Mouse (Mus musculus): ENCODE data around the gene N4bp2l2. TPM values are rescaled to one million over a fixed set of nuclear protein-coding genes. Genes with fewer than 3 reads are reported as not detected.

Gene N4bp2l2
- polyA plus RNA-seq, 1 experiment from 2014 or later: 46.0 TPM

- ATAC-seq (ENCODE audit: insufficient number of reproducible peaks, insufficient read depth, low FRiP score, low TSS enrichment, low read depth): no peak
- no peaks in the 10 kb centered on the region for H3K27me3 ChIP-seq
- H3K4me3 ChIP-seq: no peak overlapping the region
- peaks cover 3% of the 10 kb centered on the region; the same call in 1 of the 2 replicates for H3K36me3 ChIP-seq
- no peak overlapping the region for H3K9ac ChIP-seq
- H3K4me2 ChIP-seq: no peak overlapping the region
- WGBS: 86% methylated on average over 11 of the region's 11 CpGs
- H3K4me1 ChIP-seq: peaks cover 8% of the 10 kb centered on the region
- H3K27ac ChIP-seq: no peak overlapping the region
- H3K9me3 ChIP-seq: no peaks in the 10 kb centered on the region
Observed at GRCm38 (mm10) chr5:150576832-150577231, 89.2 kb downstream of the N4bp2l2 start.

- WGBS: 67% methylated on average over 5 of the region's 5 CpGs
- no peak overlapping the region for H3K4me3 ChIP-seq
- no peak overlapping the region for H3K4me2 ChIP-seq
Observed at GRCm38 (mm10) chr5:150574885-150575284, 91.1 kb downstream of the N4bp2l2 start.

GRCm38 (mm10) chr5:150574403-150574802 is 91.6 kb downstream of the N4bp2l2 start:
- no peaks in the 10 kb centered on the region for H3K9me3 ChIP-seq
- H3K4me2 ChIP-seq: no peak overlapping the region
- H3K9ac ChIP-seq: no peak overlapping the region
- no peak overlapping the region for H3K4me3 ChIP-seq
- no peak for ATAC-seq (ENCODE audit: insufficient number of reproducible peaks, insufficient read depth, low FRiP score, low TSS enrichment, low read depth)
- no peak overlapping the region for H3K27ac ChIP-seq
- no peaks in the 10 kb centered on the region for H3K27me3 ChIP-seq
- H3K36me3 ChIP-seq: peaks cover 20% of the 10 kb centered on the region
- 87% methylated on average over 3 of the region's 3 CpGs for WGBS
- peaks cover 8% of the 10 kb centered on the region for H3K4me1 ChIP-seq

More at GRCm38 (mm10) chr5:150574885-150575284, 91.1 kb downstream of the N4bp2l2 start:
- no peaks in the 10 kb centered on the region for H3K9me3 ChIP-seq
- peaks cover 8% of the 10 kb centered on the region for H3K4me1 ChIP-seq
- no peaks in the 10 kb centered on the region for H3K27me3 ChIP-seq
- H3K27ac ChIP-seq: no peak overlapping the region
- no peak for ATAC-seq (ENCODE audit: insufficient number of reproducible peaks, insufficient read depth, low FRiP score, low TSS enrichment, low read depth)
- no peak overlapping the region for H3K9ac ChIP-seq
- peaks cover 16% of the 10 kb centered on the region for H3K36me3 ChIP-seq

GRCm38 (mm10) chr5:150570496-150571219 is 95.3 kb downstream of the N4bp2l2 start:
- no peak overlapping the region for H3K4me2 ChIP-seq
- WGBS: 82% methylated on average over 11 of the region's 11 CpGs
- H3K27me3 ChIP-seq: no peaks in the 10 kb centered on the region
- H3K36me3 ChIP-seq: peaks cover 45% of the 10 kb centered on the region
- no peaks in the 10 kb centered on the region for H3K9me3 ChIP-seq
- no peak overlapping the region for H3K27ac ChIP-seq
- no peak overlapping the region for H3K4me3 ChIP-seq
- ATAC-seq (ENCODE audit: insufficient number of reproducible peaks, insufficient read depth, low FRiP score, low TSS enrichment, low read depth): no peak
- no peaks in the 10 kb centered on the region for H3K4me1 ChIP-seq
- no peak overlapping the region for H3K9ac ChIP-seq

- Histone ChIP-seq H3K27ac (no peak overlapping the region), H3K27me3 (no peaks in the 10 kb centered on the region), H3K4me3 (no peak overlapping the region), H3K4me2 (no peak overlapping the region), H3K4me1 (no peaks in the 10 kb centered on the region), H3K9me3 (no peaks in the 10 kb centered on the region), H3K36me3 (peaks cover 64% of the 10 kb centered on the region), H3K9ac (no peak overlapping the region)
- no peak for ATAC-seq (ENCODE audit: insufficient number of reproducible peaks, insufficient read depth, low FRiP score, low TSS enrichment, low read depth)
- WGBS: 96% methylated on average over 5 of the region's 5 CpGs
Observed at GRCm38 (mm10) chr5:150566971-150567370, 99.0 kb downstream of the N4bp2l2 start.

GRCm38 (mm10) chr5:150566226-150566625 is 99.8 kb downstream of the N4bp2l2 start:
- Histone ChIP-seq H3K27me3 (no peaks in the 10 kb centered on the region), H3K4me2 (no peak overlapping the region), H3K36me3 (peaks cover 69% of the 10 kb centered on the region), H3K4me3 (no peak overlapping the region), H3K9ac (no peak overlapping the region), H3K4me1 (no peaks in the 10 kb centered on the region), H3K9me3 (no peaks in the 10 kb centered on the region), H3K27ac (no peak overlapping the region)
- WGBS: 76% methylated on average over 3 of the region's 3 CpGs
- no peak for ATAC-seq (ENCODE audit: insufficient number of reproducible peaks, insufficient read depth, low FRiP score, low TSS enrichment, low read depth)

GRCm38 (mm10) chr5:150564426-150564825 is 101.6 kb downstream of the N4bp2l2 start:
- no peaks in the 10 kb centered on the region for H3K4me1 ChIP-seq
- no peaks in the 10 kb centered on the region for H3K27me3 ChIP-seq
- no peak overlapping the region for H3K27ac ChIP-seq
- WGBS: 89% methylated on average over 6 of the region's 6 CpGs
- ATAC-seq (ENCODE audit: insufficient number of reproducible peaks, insufficient read depth, low FRiP score, low TSS enrichment, low read depth): no peak
- H3K9ac ChIP-seq: no peak overlapping the region
- H3K9me3 ChIP-seq: no peaks in the 10 kb centered on the region
- no peak overlapping the region for H3K4me2 ChIP-seq
- peaks cover 68% of the 10 kb centered on the region for H3K36me3 ChIP-seq
- H3K4me3 ChIP-seq: no peak overlapping the region

- 89% methylated on average over 5 of the region's 5 CpGs for WGBS
- no peaks in the 10 kb centered on the region for H3K9me3 ChIP-seq
- no peak overlapping the region for H3K27ac ChIP-seq
- H3K4me2 ChIP-seq: no peak overlapping the region
- no peak for ATAC-seq (ENCODE audit: insufficient number of reproducible peaks, insufficient read depth, low FRiP score, low TSS enrichment, low read depth)
- no peak overlapping the region for H3K9ac ChIP-seq
- no peaks in the 10 kb centered on the region for H3K4me1 ChIP-seq
- H3K4me3 ChIP-seq: no peak overlapping the region
- H3K27me3 ChIP-seq: no peaks in the 10 kb centered on the region
- H3K36me3 ChIP-seq: peaks cover 72% of the 10 kb centered on the region
Observed at GRCm38 (mm10) chr5:150561783-150562182, 104.2 kb downstream of the N4bp2l2 start.

GRCm38 (mm10) chr5:150561376-150561775 is 104.6 kb downstream of the N4bp2l2 start:
- peaks cover 70% of the 10 kb centered on the region for H3K36me3 ChIP-seq
- ATAC-seq (ENCODE audit: insufficient number of reproducible peaks, insufficient read depth, low FRiP score, low TSS enrichment, low read depth): no peak

GRCm38 (mm10) chr5:150560851-150561250 is 105.1 kb downstream of the N4bp2l2 start:
- no peak for ATAC-seq (ENCODE audit: insufficient number of reproducible peaks, insufficient read depth, low FRiP score, low TSS enrichment, low read depth)

More at GRCm38 (mm10) chr5:150561376-150561775, 104.6 kb downstream of the N4bp2l2 start:
- H3K27ac ChIP-seq: no peak overlapping the region
- H3K4me2 ChIP-seq: no peak overlapping the region
- H3K4me3 ChIP-seq: no peak overlapping the region
- no peaks in the 10 kb centered on the region for H3K4me1 ChIP-seq
- no peaks in the 10 kb centered on the region for H3K27me3 ChIP-seq
- H3K9me3 ChIP-seq: no peaks in the 10 kb centered on the region
- no peak overlapping the region for H3K9ac ChIP-seq

GRCm38 (mm10) chr5:150559519-150560103 is 106.4 kb downstream of the N4bp2l2 start:
- Histone ChIP-seq H3K9me3 (no peaks in the 10 kb centered on the region), H3K9ac (no peak overlapping the region), H3K27me3 (no peaks in the 10 kb centered on the region), H3K4me3 (no peak overlapping the region), H3K4me1 (no peaks in the 10 kb centered on the region), H3K36me3 (peaks cover 71% of the 10 kb centered on the region), H3K27ac (no peak overlapping the region), H3K4me2 (no peak overlapping the region)
- ATAC-seq (ENCODE audit: insufficient number of reproducible peaks, insufficient read depth, low FRiP score, low TSS enrichment, low read depth): no peak
- WGBS: 92% methylated on average over 6 of the region's 6 CpGs

More at GRCm38 (mm10) chr5:150560851-150561250, 105.1 kb downstream of the N4bp2l2 start:
- Histone ChIP-seq H3K9ac (no peak overlapping the region), H3K27me3 (no peaks in the 10 kb centered on the region), H3K27ac (no peak overlapping the region), H3K4me1 (no peaks in the 10 kb centered on the region), H3K9me3 (no peaks in the 10 kb centered on the region), H3K4me3 (no peak overlapping the region), H3K4me2 (no peak overlapping the region), H3K36me3 (peaks cover 68% of the 10 kb centered on the region)
- WGBS: 93% methylated on average over 5 of the region's 5 CpGs
